Mouse (Mus musculus) thymus, postnatal 10 days (tissue): ENCODE results near the gene Prl3d3.
"Not testable (repeated sequence)": the region's sequence is repeated elsewhere in the genome, so short reads cannot be mapped to it uniquely, and the experiment has no call there.

ENCODE experiments used
- DNase-seq, 2 experiments: peaks; one replicate each; pipeline ENCODE4 v3.0.0; 2021; ENCODE audit warnings: low spot score in 2 of 2

Prl3d3 gene

DNA sequence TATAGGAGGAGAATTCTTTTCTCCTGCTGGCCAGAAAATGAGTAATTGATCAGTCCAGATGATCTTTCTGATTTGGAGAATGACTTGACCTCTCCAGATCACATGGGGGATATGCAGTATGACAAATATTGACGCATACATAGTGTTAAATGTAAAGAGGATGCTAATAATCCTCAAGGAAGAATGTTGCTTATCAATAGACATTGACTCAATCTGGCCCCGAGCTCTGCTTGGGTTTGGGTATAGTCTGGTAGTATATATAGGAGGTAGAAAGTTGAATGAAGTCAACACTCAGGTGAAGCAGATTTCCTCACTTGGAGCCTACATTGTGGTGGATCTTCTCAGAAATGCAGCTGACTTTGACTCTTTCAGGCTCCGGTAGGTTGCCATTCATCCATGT, at the start of gene Prl3d3:
Prl3d3 (plus strand) TSS at position 301 of the 400 bp plus-strand sequence.
- not testable (repeated sequence) for DNase-seq

DNA sequence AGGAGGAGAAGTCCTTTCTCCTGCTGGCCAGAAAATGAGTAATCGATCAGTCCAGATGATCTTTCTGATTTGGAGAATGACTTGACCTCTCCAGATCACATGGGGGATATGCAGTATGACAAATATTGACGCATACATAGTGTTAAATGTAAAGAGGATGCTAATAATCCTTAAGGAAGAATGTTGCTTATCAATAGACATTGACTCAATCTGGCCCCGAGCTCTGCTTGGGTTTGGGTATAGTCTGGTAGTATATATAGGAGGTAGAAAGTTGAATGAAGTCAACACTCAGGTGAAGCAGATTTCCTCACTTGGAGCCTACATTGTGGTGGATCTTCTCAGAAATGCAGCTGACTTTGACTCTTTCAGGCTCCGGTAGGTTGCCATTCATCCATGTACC, 35.2 kb upstream of the Prl3d3 start, which contains the start of gene Prl3d2:
Prl3d2 (plus strand) TSS at position 301 of the 400 bp plus-strand sequence.
- not testable (repeated sequence) for DNase-seq

DNA sequence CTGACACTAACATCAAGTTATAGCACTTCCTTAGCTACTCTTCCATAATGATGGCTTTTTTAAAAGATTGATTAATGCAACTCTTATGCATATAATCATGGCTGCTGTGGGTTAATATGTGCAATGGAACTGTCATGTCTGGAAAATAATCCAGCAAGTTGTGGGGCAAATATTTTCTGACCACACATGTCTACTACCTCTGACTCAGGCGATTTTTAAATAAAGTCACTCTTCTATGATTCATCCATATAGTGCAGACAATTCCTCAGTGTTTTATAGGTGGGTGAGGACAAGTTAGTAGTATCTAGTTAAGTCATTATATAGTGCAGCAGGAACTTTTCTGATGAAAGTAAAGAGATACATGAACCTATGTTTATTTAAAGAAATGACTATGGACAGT, 8.3 kb upstream of the Prl3d3 start:
- DNase-seq = no peak

DNA sequence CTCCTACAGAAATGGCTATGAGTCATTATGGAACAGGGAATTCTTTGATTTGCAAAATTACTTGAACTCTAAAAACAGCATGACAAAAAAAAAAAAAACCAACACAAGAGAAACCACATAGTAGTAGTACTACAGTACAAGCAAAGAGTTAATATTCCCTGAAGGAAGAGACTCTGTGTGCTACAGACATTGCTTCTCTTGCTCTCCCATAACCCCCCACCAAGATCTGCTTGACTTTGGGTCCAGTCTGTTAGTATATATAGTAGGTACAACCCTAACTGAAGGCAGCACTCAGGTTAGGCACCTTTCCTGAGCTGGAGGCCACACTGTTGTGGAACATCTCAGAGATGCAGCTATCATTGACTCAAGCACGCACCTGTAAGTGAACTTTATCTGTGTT, 39.8 kb downstream of the Prl3d3 start, which contains the start of gene Prl3c1:
Prl3c1 (plus strand) TSS at position 301 of the 400 bp plus-strand sequence.
- DNase-seq = no peak
